Mouse (Mus musculus) lung, postnatal 0 days (tissue): ENCODE results near the gene Rnaseh2b.

Experiments
- CTCF ChIP-seq: IDR thresholded peaks from 2 replicates; pipeline ENCODE4 v1.5.1; 2016; ENCODE audit warnings: antibody characterized with exemption, mild to moderate bottlenecking
- EP300 ChIP-seq: IDR thresholded peaks from 2 replicates; pipeline ENCODE4 v1.6.1; 2016; ENCODE audit warnings: antibody characterized with exemption, mild to moderate bottlenecking, control low read depth

- TF ChIP-seq EP300 (no peak), CTCF (no peak)
These were observed 57.4 kb downstream of the Rnaseh2b start for GRCm38 (mm10) chr14:62349786-62350185.
